Mouse (Mus musculus) kidney, adult 2 months (tissue): Measurements from ENCODE around the gene Sgk2. TPM values are rescaled to one million over a fixed set of nuclear protein-coding genes. Genes with fewer than 3 reads are reported as not detected.
A peak's percentile ranks its signal among the peaks of the same experiment; 100 is the strongest.

Experiments
- DNase-seq: peaks from one replicate; pipeline ENCODE4 v3.0.0; 2021
- H3K27ac ChIP-seq: fragments of 200-500 bp; 2 replicates; pipeline ENCODE4 v1.5.1; 2012; ENCODE audit warnings: low read depth, low read length, control low read depth, inconsistent platforms; ENCODE audit not compliant: insufficient read depth
- H3K27me3 ChIP-seq: fragments of 200-500 bp; replicated peaks from 2 replicates; pipeline ENCODE4 v1.6.1; 2012; ENCODE audit warnings: mild to moderate bottlenecking, moderate library complexity, low read length, inconsistent platforms; ENCODE audit not compliant: control insufficient read depth, insufficient read depth
- H3K36me3 ChIP-seq: fragments of 200-500 bp; 2 replicates; pipeline ENCODE4 v1.6.1; 2012; ENCODE audit warnings: mild to moderate bottlenecking, moderate library complexity, low read length, inconsistent platforms; ENCODE audit not compliant: control insufficient read depth, insufficient read depth
- H3K4me1 ChIP-seq: fragments of 200-500 bp; 2 replicates; pipeline ENCODE4 v1.6.1; 2011; ENCODE audit warnings: low read length; ENCODE audit not compliant: control insufficient read depth, insufficient read depth
- H3K4me3 ChIP-seq: fragments of 200-500 bp; 2 replicates; pipeline ENCODE4 v1.5.1; 2011; ENCODE audit warnings: mild to moderate bottlenecking, low read depth, low read length, control low read depth; ENCODE audit not compliant: insufficient read depth
- CTCF ChIP-seq: fragments of 200-500 bp; conservative IDR thresholded peaks from 2 replicates; pipeline ENCODE4 v1.5.1; 2011; ENCODE audit warnings: low read depth, mild to moderate bottlenecking, control low read depth, low read length, moderate library complexity, mixed read lengths; ENCODE audit not compliant: insufficient read depth, insufficient read length
- POLR2A ChIP-seq: fragments of 200-500 bp; IDR thresholded peaks from one replicate; pipeline ENCODE4 v1.6.1; 2011; ENCODE audit warnings: low read depth, low read length, control low read depth
- WGBS: fragments of 180-500 bp; shearing (Covaris S2); methylation state at CpG from one replicate; pipeline ENCODE4 v1.1.7; 2018; 5-methylcytosine and 5-hydroxymethylcytosine counted together
- polyA plus RNA-seq: library from polyadenylated mRNA; depleted of rRNA; stranded (reverse); fragments of >200 nt; gene quantifications from 2 replicates; pipeline ENCODE4 v1.2.3, GENCODE M21; 2012; rRNA removed

The Sgk2 gene
- polyA plus RNA-seq = 98.5 and 101 TPM in 2 replicates

DNA sequence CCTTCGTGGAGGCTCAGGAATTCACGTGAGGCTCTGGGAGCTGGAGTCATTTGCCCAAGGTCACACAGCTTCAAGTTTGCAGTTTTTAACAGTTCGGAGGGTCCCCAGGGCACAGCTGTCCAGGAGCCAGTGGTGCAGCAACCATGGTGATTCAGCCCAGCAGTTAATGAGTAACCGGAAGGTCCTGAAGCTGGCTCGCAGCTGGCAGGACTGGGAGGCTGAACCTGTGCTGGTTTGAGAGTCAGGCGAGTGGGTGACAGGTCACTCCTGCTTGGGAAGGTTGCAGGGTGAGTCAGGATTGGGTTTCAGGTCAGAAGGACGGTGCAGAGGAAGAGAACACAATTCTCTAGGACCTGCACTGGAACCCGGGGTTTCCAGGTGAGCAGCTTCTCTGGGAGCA, at the start of gene Sgk2:
Gene Sgk2 (plus strand): TSS at position 113 of the 400 bp plus-strand sequence.
- peak within 1 kb of the TSS; percentile 95 for H3K27ac ChIP-seq
- no peaks in the 10 kb centered on the region for H3K27me3 ChIP-seq
- TF ChIP-seq POLR2A (peak; percentile 84), CTCF (no peak)
- H3K4me3 ChIP-seq = peak within 1 kb of the TSS; percentile 56
- 15% methylated on average over 8 of the region's 8 CpGs for WGBS
- peak; percentile 97 for DNase-seq
- H3K36me3 ChIP-seq = no peaks in the 10 kb centered on the region
- peaks cover 16% of the 10 kb centered on the region for H3K4me1 ChIP-seq

DNA sequence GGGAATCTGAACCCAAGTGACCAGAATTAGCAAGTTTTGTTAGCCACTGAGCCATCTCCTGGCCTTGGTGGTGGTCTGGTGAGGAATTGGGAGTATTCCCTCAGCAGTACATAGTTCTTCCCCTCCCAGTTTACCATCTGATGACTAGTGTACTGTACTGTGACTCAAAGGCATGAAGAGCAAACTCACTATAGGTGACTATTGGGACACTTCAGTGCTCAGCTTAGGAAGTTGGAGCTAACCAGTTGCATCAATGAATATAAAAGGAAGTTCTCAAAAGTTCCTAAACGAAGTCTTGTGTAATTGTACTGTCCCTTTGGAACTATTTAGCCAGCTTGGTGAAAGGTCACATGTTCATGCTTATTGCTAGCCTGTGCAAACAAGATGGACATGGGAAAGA, 47.6 kb upstream of the Sgk2 start:
- Histone ChIP-seq H3K4me3 (no peak overlapping the region), H3K36me3 (peaks cover 16% of the 10 kb centered on the region), H3K4me1 (0 out of 2 replicates have a peak, but pooled peaks cover 3% of the 10 kb centered on the region), H3K27ac (no peak overlapping the region), H3K27me3 (no peaks in the 10 kb centered on the region)
- TF ChIP-seq CTCF (no peak), POLR2A (no peak)
- 44% methylated on average over 1 of the region's 1 CpGs for WGBS
- DNase-seq = no peak

DNA sequence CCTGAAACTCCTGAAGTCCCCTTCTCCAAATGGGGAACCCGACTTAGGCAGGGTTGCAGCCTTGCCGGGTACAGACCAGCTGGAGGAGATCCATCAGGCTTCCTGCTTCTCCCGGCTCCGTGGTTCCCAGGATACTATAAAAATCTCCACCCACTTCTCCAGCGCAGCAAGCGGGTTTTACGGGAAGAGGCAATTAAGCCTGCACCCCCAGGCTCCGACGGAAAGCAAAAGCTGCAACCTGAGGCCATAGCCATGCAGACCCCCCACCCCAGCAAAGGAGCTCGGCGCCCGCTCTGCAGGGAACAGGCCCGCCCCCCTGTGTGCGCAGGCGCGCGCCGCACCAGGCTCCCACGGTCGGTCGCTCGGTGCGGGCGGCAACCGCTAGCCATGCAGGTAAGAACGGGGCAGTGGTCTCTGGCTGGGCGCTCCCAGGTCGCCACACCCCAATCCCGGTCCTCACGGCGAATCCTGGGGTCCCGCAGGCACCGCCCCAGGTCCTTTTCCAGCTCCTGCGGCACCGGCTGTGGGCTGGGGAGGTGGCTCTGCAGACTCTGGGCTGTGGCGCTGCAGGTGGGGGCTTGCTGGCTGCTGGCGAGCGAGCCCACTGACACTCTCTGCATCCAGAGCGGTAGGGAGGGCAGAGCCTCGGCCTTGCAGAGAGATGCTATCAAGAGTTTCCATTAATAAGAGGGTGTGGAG, 43.8 kb upstream of the Sgk2 start, which contains the start of gene L3mbtl1:
Gene L3mbtl1 (plus strand): TSS at position 325 of the 699 bp plus-strand sequence.
- under 1% methylated on average over 39 of the region's 40 CpGs for WGBS
- H3K4me1 ChIP-seq = 0 out of 2 replicates have a peak, but pooled peaks cover 3% of the 10 kb centered on the region
- H3K27me3 ChIP-seq = no peaks in the 10 kb centered on the region
- no peak within 1 kb of the TSS for H3K27ac ChIP-seq
- H3K4me3 ChIP-seq = peak within 1 kb of the TSS; percentile 44
- no peak for TF ChIP-seq CTCF
- TF ChIP-seq POLR2A = no peak
- H3K36me3 ChIP-seq = peaks cover 4% of the 10 kb centered on the region
- DNase-seq = peak; percentile 16

DNA sequence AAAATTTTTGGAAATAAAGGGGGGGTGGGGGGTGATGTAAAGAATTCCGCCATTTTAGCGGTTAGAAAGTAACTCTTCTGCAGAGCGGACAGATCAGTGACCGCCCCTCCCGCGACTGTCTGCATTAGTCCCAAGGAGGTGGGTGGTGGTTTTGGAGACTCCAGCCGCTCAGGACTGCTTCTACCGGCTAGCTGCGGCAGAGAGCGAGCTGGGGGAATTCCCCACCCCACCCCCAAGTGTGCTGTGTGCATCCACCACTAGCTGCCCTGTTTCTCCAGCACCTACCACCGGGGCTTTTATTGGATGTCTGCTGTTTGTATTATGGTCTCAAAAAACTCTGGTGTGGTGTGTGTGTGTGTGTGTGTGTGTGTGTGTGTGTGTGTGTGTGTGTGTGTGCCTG, 43.2 kb upstream of the Sgk2 start:
- Histone ChIP-seq H3K27me3 (no peaks in the 10 kb centered on the region), H3K36me3 (peaks cover 2% of the 10 kb centered on the region), H3K4me1 (0 out of 2 replicates have a peak, but pooled peaks cover 3% of the 10 kb centered on the region), H3K27ac (no peak overlapping the region), H3K4me3 (no peak overlapping the region)
- DNase-seq = no peak
- TF ChIP-seq POLR2A = no peak
- TF ChIP-seq CTCF = no peak
- 15% methylated on average over 11 of the region's 11 CpGs for WGBS

- Histone ChIP-seq H3K27me3 (no peaks in the 10 kb centered on the region), H3K4me1 (0 out of 2 replicates have a peak, but pooled peaks cover 3% of the 10 kb centered on the region), H3K36me3 (no peaks in the 10 kb centered on the region), H3K4me3 (no peak overlapping the region), H3K27ac (no peak overlapping the region)
- 91% methylated on average over 5 of the region's 5 CpGs for WGBS
- TF ChIP-seq POLR2A = no peak
- no peak for TF ChIP-seq CTCF
- no peak for DNase-seq
These were observed 40.2 kb upstream of the Sgk2 start for GRCm38 (mm10) chr2:162946964-162947363.

- Histone ChIP-seq H3K36me3 (no peaks in the 10 kb centered on the region), H3K4me3 (no peak overlapping the region), H3K4me1 (0 out of 2 replicates have a peak, but pooled peaks cover 3% of the 10 kb centered on the region), H3K27ac (no peak overlapping the region), H3K27me3 (no peaks in the 10 kb centered on the region)
- DNase-seq = peak; percentile 42
- TF ChIP-seq POLR2A (no peak), CTCF (no peak)
- WGBS = 35% methylated on average over 15 of the region's 15 CpGs
These were observed 39.4 kb upstream of the Sgk2 start for GRCm38 (mm10) chr2:162947736-162948135.

DNA sequence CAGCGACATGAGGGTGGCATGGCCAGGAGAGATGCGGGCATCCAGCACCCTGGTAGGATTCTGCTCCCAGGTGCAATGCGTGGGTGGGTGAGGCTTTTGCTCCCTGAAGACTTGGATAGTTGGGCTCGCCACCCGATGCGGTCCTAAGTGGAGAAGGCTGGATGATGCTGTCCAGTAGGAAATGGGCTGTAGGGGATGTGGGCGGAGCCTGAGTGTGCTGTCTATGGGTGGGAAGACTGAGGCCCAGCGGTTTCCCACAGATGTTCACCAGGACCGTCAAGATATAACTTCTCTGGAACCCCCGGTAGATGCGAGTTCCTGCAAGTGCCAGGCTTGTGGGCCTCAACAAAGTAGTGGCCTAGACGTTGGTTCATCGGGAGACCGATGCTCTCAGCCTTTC, 38.9 kb upstream of the Sgk2 start:
- Histone ChIP-seq H3K27me3 (no peaks in the 10 kb centered on the region), H3K27ac (no peak overlapping the region), H3K4me1 (no peaks in the 10 kb centered on the region), H3K36me3 (no peaks in the 10 kb centered on the region), H3K4me3 (0 out of 2 replicates have a peak overlapping the region, but pooled peaks have one; percentile 17)
- 62% methylated on average over 14 of the region's 14 CpGs for WGBS
- DNase-seq = no peak
- TF ChIP-seq CTCF = no peak
- TF ChIP-seq POLR2A = no peak
